8 mouse cellular contexts compared by ENCODE assay signal in the genomic region with DNA sequence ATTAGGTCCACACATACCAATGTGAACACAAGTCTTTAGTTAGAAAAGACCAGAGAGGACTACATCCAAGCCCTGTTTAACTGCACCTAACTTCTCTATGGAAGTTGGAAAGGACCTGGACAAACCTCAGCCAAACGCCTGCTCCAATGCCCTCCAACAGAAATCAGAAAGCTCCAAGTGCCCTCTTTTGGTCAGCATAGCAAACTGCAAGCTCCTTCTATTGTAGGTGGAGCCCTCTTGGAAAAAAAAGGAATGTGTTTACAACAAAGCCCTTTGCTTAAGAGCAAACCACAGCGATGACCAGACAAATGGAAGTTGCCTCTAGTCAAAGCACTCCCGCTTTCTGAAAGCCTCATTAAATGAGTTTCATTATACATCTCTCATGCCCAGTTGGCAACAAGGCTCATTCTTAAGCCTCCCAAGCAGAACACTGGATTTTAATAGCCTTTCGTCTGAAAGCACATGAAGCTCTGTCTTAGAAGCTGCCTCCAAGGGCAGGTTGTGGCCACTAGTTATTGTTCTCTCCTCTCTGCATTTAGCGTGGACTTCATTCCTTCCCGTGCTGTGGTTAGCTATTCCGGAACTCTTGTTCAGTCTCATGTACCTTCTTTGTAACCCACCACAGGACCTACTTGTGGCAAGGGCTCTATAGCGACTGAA. TPM values are rescaled to one million over a fixed set of nuclear protein-coding genes. Genes with fewer than 3 reads are reported as not detected.
DNase-seq lines count a peak whose midpoint lies in the region; ATAC-seq and TF ChIP-seq lines count a peak whose summit lies in the region.

No protein-coding gene starts in this region.

- POLR2A ChIA-PET in Patski (lab: Charles Lee): no interaction called here

- 39% methylated on average over 8 of the region's 8 CpGs for WGBS in hindbrain, embryonic 14.5 days
- WGBS in limb, embryonic 12.5 days: 43% methylated on average over 8 of the region's 8 CpGs
- WGBS in neural tube, embryonic 12.5 days: 41% methylated on average over 8 of the region's 8 CpGs
- 28% methylated on average over 8 of the region's 8 CpGs for WGBS in thymus, adult 2 months

- TF ChIP-seq CTCF in gastrocnemius, adult 2 months (IDR thresholded peaks at IDR 0.05): peak; percentile 69
- TF ChIP-seq CTCF in Patski (IDR thresholded peaks at IDR 0.05): peak; percentile 82
- no peak for TF ChIP-seq CTCF in thymus, adult 2 months (IDR thresholded peaks at IDR 0.05; ENCODE audit: borderline replicate concordance, control insufficient read depth, extremely low read depth, insufficient read depth, low read length, poor library complexity)

- H3K4me3 ChIP-seq in gastrocnemius, adult 2 months: no peak overlapping the region
- no peak overlapping the region for H3K4me3 ChIP-seq in hindbrain, embryonic 14.5 days (replicated peaks; ENCODE audit: low read length)
- H3K4me3 ChIP-seq in limb, embryonic 12.5 days (replicated peaks): no peak overlapping the region
- no peak overlapping the region for H3K4me3 ChIP-seq in neural tube, embryonic 12.5 days
- H3K4me3 ChIP-seq in thymus, adult 2 months (ENCODE audit: control insufficient read depth, insufficient read depth, low read length): no peak overlapping the region

- H3K4me1 ChIP-seq in hindbrain, embryonic 14.5 days (replicated peaks; ENCODE audit: control insufficient read depth, insufficient read depth, low read length): no peaks in the 10 kb centered on the region
- H3K4me1 ChIP-seq in limb, embryonic 12.5 days (replicated peaks): no peaks in the 10 kb centered on the region
- no peaks in the 10 kb centered on the region for H3K4me1 ChIP-seq in neural tube, embryonic 12.5 days
- no peaks in the 10 kb centered on the region for H3K4me1 ChIP-seq in thymus, adult 2 months (replicated peaks; ENCODE audit: control insufficient read depth, insufficient read depth, low read length)

- no peaks in the 10 kb centered on the region for H3K36me3 ChIP-seq in hindbrain, embryonic 14.5 days (replicated peaks; ENCODE audit: control insufficient read depth, insufficient read depth)
- H3K36me3 ChIP-seq in limb, embryonic 12.5 days: no peaks in the 10 kb centered on the region
- H3K36me3 ChIP-seq in neural tube, embryonic 12.5 days: no peaks in the 10 kb centered on the region
- no peaks in the 10 kb centered on the region for H3K36me3 ChIP-seq in thymus, adult 2 months (ENCODE audit: control insufficient read depth, insufficient read depth, low read length)

- H3K27me3 ChIP-seq in Patski: peaks cover 4% of the 10 kb centered on the region
- no peaks in the 10 kb centered on the region for H3K27me3 ChIP-seq in hindbrain, embryonic 14.5 days (ENCODE audit: control insufficient read depth, insufficient read depth, low read length)
- H3K27me3 ChIP-seq in limb, embryonic 12.5 days: peaks cover 3% of the 10 kb centered on the region; the same call in 1 of the 2 replicates
- no peaks in the 10 kb centered on the region for H3K27me3 ChIP-seq in neural tube, embryonic 12.5 days (replicated peaks)
- no peaks in the 10 kb centered on the region for H3K27me3 ChIP-seq in thymus, adult 2 months (ENCODE audit: control insufficient read depth, insufficient read depth, low read length)

- H3K27ac ChIP-seq in gastrocnemius, adult 2 months: no peak overlapping the region
- H3K27ac ChIP-seq in hindbrain, embryonic 14.5 days: peak overlapping the region; percentile 16; the same call in 1 of the 2 replicates
- H3K27ac ChIP-seq in limb, embryonic 12.5 days: no peak overlapping the region
- no peak overlapping the region for H3K27ac ChIP-seq in neural tube, embryonic 12.5 days
- no peak overlapping the region for H3K27ac ChIP-seq in thymus, adult 2 months (ENCODE audit: control insufficient read depth, insufficient read depth, low read length)

- no peak for TF ChIP-seq POLR2A in thymus, adult 2 months (IDR thresholded peaks at IDR 0.05; ENCODE audit: control insufficient read depth, extremely low read depth, insufficient read depth, low read length, poor library complexity)

- no peak overlapping the region for H3K9ac ChIP-seq in hindbrain, embryonic 14.5 days
- H3K9ac ChIP-seq in limb, embryonic 12.5 days (replicated peaks): no peak overlapping the region
- no peak overlapping the region for H3K9ac ChIP-seq in neural tube, embryonic 12.5 days

- H3K4me2 ChIP-seq in hindbrain, embryonic 14.5 days (replicated peaks): peak overlapping the region; percentile 19; the same call in 1 of the 2 replicates
- peak overlapping the region; percentile 2; the same call in 1 of the 2 replicates for H3K4me2 ChIP-seq in limb, embryonic 12.5 days
- 0 out of 2 replicates have a peak overlapping the region, but pooled peaks have one; percentile 25 for H3K4me2 ChIP-seq in neural tube, embryonic 12.5 days (replicated peaks)

- peak; percentile 22 for DNase-seq in gastrocnemius, adult 2 months
- DNase-seq in gastrocnemius, postnatal 25 days: no peak
- peak; percentile 73 for DNase-seq in Patski (ENCODE audit: low read depth, low spot score)
- peak; percentile 46 for DNase-seq in fibroblast of lung, adult 2 months (ENCODE audit: low read depth)
- DNase-seq in hindbrain, embryonic 14.5 days (ENCODE audit: low spot score): peak; percentile 82
- no peak for DNase-seq in thymus, adult 2 months

- peak; percentile 94 for ATAC-seq in Patski
- peak; percentile 78 for ATAC-seq in hindbrain, embryonic 14.5 days (ENCODE audit: low FRiP score)
- 0 out of 2 replicates have a peak, but pooled peaks have one; percentile 31 for ATAC-seq in limb, embryonic 12.5 days (ENCODE audit: insufficient number of reproducible peaks, insufficient read depth, low FRiP score, low TSS enrichment, low read depth)
- ATAC-seq in neural tube, embryonic 12.5 days (ENCODE audit: low FRiP score, low read depth): peak; percentile 71

- intact Hi-C loops in gastrocnemius, adult 2 months (cut with DNase I): no loop called here

- H3K9me3 ChIP-seq in hindbrain, embryonic 14.5 days (ENCODE audit: control insufficient read depth, low read length): no peaks in the 10 kb centered on the region
- no peaks in the 10 kb centered on the region for H3K9me3 ChIP-seq in limb, embryonic 12.5 days
- H3K9me3 ChIP-seq in neural tube, embryonic 12.5 days: no peaks in the 10 kb centered on the region

- in situ Hi-C loops in Patski (cut with MboI; ENCODE audit: low pct_unique_long_range_greater_than_20kb): no loop called here

- CTCF ChIA-PET in Patski (lab: Charles Lee): interaction anchor here (1.0 to 2.0 kb wide), 8 partner anchors 9 to 733 kb away, joined by 3 to 11 read pairs (median 4); no protein-coding TSS in a partner anchor

RNA-seq across cellular contexts. Expression of gene Tmco5, which starts 39.8 kb away (rescaled TPM):
- not detected for total RNA-seq in gastrocnemius, adult 2 months (2021)
- not detected for total RNA-seq in gastrocnemius, postnatal 25 days (2021)
- not detected for polyA plus RNA-seq in Patski (2021)
- not detected in 2 replicates for polyA plus RNA-seq in hindbrain, embryonic 14.5 days (2014; fragmentation: Nextera tagmentation; extraction: Ambion mirVana)
- not detected in 2 replicates for polyA plus RNA-seq in limb, embryonic 12.5 days (2016; fragmentation: Nextera tagmentation; extraction: Ambion mirVana)
- polyA plus RNA-seq in neural tube, embryonic 12.5 days (2016; fragmentation: Nextera tagmentation; extraction: Ambion mirVana): not detected in 2 replicates
- not detected in 2 replicates for polyA plus RNA-seq in thymus, adult 2 months (2012; rRNA removed)

Comparison
In these comparisons a context has a peak if more than half of its experiments do, and no peak if none do; other contexts are left out.
1. DNase-seq: peak in gastrocnemius, adult 2 months (single experiment), Patski (single experiment), fibroblast of lung, adult 2 months (single experiment) and hindbrain, embryonic 14.5 days (single experiment); none in gastrocnemius, postnatal 25 days (single experiment) and thymus, adult 2 months (single experiment).
2. ATAC-seq: peak in every context shown above with its lines; median percentile 94 in Patski; 78 in hindbrain, embryonic 14.5 days; 71 in neural tube, embryonic 12.5 days; 31 in limb, embryonic 12.5 days.
3. Peak in every context shown above with its lines, with median percentiles within 50 percentile points of each other: H3K4me2 ChIP-seq.